Mouse (Mus musculus) midbrain, embryonic 12.5 days (tissue): ENCODE measurements around the gene Col4a3bp. TPM values are rescaled to one million over a fixed set of nuclear protein-coding genes. Genes with fewer than 3 reads are reported as not detected.

ENCODE experiments used
- ATAC-seq: fragments of 200-750 bp; cut with Nextera tagmentation; 2 replicates; pipeline ENCODE4 v1.8.0; 2017; ENCODE audit warnings: low read depth, moderate TSS enrichment, moderate library complexity; ENCODE audit not compliant: low FRiP score
- H3K27ac ChIP-seq: fragments of 300-500 bp; sonication (generic); replicated peaks from 2 replicates; pipeline ENCODE4 v1.5.1; 2016; ENCODE audit warnings: mild to moderate bottlenecking
- H3K27me3 ChIP-seq: fragments of 300-500 bp; sonication (generic); 2 replicates; pipeline ENCODE4 v1.6.1; 2016; ENCODE audit warnings: mild to moderate bottlenecking
- H3K36me3 ChIP-seq: fragments of 300-500 bp; sonication (generic); 2 replicates; pipeline ENCODE4 v1.6.1; 2016
- H3K4me1 ChIP-seq: fragments of 300-500 bp; sonication (generic); 2 replicates; pipeline ENCODE4 v1.6.1; 2016
- H3K4me2 ChIP-seq: fragments of 300-500 bp; sonication (generic); replicated peaks from 2 replicates; pipeline ENCODE4 v1.6.1; 2016; ENCODE audit warnings: mild to moderate bottlenecking, moderate library complexity
- H3K4me3 ChIP-seq: fragments of 300-500 bp; sonication (generic); 2 replicates; pipeline ENCODE4 v1.5.1; 2016; ENCODE audit warnings: mild to moderate bottlenecking
- H3K9ac ChIP-seq: fragments of 300-500 bp; sonication (generic); replicated peaks from 2 replicates; pipeline ENCODE4 v1.6.1; 2016; ENCODE audit warnings: mild to moderate bottlenecking, moderate library complexity
- H3K9me3 ChIP-seq: fragments of 300-500 bp; sonication (generic); 2 replicates; pipeline ENCODE4 v1.6.1; 2016; ENCODE audit warnings: mild to moderate bottlenecking
- WGBS: fragments of 180-500 bp; shearing (Covaris S2); methylation state at CpG from one replicate; pipeline ENCODE4 v1.1.7; 2016; 5-methylcytosine and 5-hydroxymethylcytosine counted together
- polyA plus RNA-seq: library from polyadenylated mRNA; unstranded; fragments of >200 nt; fragmentation: Nextera tagmentation; extraction: Ambion mirVana; gene quantifications from 2 replicates; pipeline ENCODE4 v1.2.1, GENCODE M21; 2016

The Col4a3bp gene
- polyA plus RNA-seq, 1 experiment from 2014 or later: 8.6 TPM

GRCm38 (mm10) chr13:96593621-96594020, 51.2 kb downstream of the Col4a3bp start:
- Histone ChIP-seq H3K36me3 (no peaks in the 10 kb centered on the region), H3K27me3 (no peaks in the 10 kb centered on the region), H3K9ac (no peak overlapping the region), H3K4me3 (no peak overlapping the region), H3K9me3 (no peaks in the 10 kb centered on the region), H3K27ac (no peak overlapping the region), H3K4me2 (no peak overlapping the region), H3K4me1 (0 out of 2 replicates have a peak, but pooled peaks cover 1% of the 10 kb centered on the region)
- ATAC-seq: no peak
- 6% methylated on average over 1 of the region's 1 CpGs for WGBS

GRCm38 (mm10) chr13:96594070-96594469, 51.7 kb downstream of the Col4a3bp start:
- Histone ChIP-seq H3K9ac (no peak overlapping the region), H3K9me3 (no peaks in the 10 kb centered on the region), H3K4me1 (no peaks in the 10 kb centered on the region), H3K4me3 (no peak overlapping the region), H3K27ac (no peak overlapping the region), H3K27me3 (no peaks in the 10 kb centered on the region), H3K36me3 (no peaks in the 10 kb centered on the region), H3K4me2 (no peak overlapping the region)
- WGBS: 84% methylated on average over 4 of the region's 4 CpGs
- ATAC-seq: no peak

GRCm38 (mm10) chr13:96599182-96599581, 56.8 kb downstream of the Col4a3bp start:
- WGBS: 91% methylated on average over 9 of the region's 9 CpGs
- H3K9me3 ChIP-seq: no peaks in the 10 kb centered on the region
- no peak overlapping the region for H3K9ac ChIP-seq
- no peak overlapping the region for H3K4me3 ChIP-seq
- no peak overlapping the region for H3K27ac ChIP-seq
- ATAC-seq: no peak
- no peaks in the 10 kb centered on the region for H3K27me3 ChIP-seq
- no peaks in the 10 kb centered on the region for H3K36me3 ChIP-seq
- no peak overlapping the region for H3K4me2 ChIP-seq
- no peaks in the 10 kb centered on the region for H3K4me1 ChIP-seq

GRCm38 (mm10) chr13:96604242-96604641, 61.8 kb downstream of the Col4a3bp start:
- Histone ChIP-seq H3K27ac (no peak overlapping the region), H3K4me1 (no peaks in the 10 kb centered on the region), H3K9me3 (no peaks in the 10 kb centered on the region), H3K36me3 (peaks cover 15% of the 10 kb centered on the region), H3K4me2 (no peak overlapping the region), H3K27me3 (no peaks in the 10 kb centered on the region), H3K4me3 (no peak overlapping the region), H3K9ac (no peak overlapping the region)
- ATAC-seq: no peak
- WGBS: 99% methylated on average over 2 of the region's 2 CpGs

- Histone ChIP-seq H3K27ac (no peak overlapping the region), H3K4me2 (no peak overlapping the region), H3K9ac (no peak overlapping the region), H3K36me3 (peaks cover 3% of the 10 kb centered on the region; the same call in 1 of the 2 replicates), H3K4me1 (no peaks in the 10 kb centered on the region), H3K9me3 (no peaks in the 10 kb centered on the region), H3K27me3 (no peaks in the 10 kb centered on the region), H3K4me3 (no peak overlapping the region)
- WGBS: 92% methylated on average over 3 of the region's 3 CpGs
- no peak for ATAC-seq
Measured at GRCm38 (mm10) chr13:96614615-96615014, 72.2 kb downstream of the Col4a3bp start.

- no peak for ATAC-seq
- no peak overlapping the region for H3K27ac ChIP-seq
- no peak overlapping the region for H3K4me2 ChIP-seq
- H3K9me3 ChIP-seq: no peaks in the 10 kb centered on the region
- no peaks in the 10 kb centered on the region for H3K4me1 ChIP-seq
- 0 out of 2 replicates have a peak, but pooled peaks cover 3% of the 10 kb centered on the region for H3K36me3 ChIP-seq
- H3K9ac ChIP-seq: no peak overlapping the region
- no peaks in the 10 kb centered on the region for H3K27me3 ChIP-seq
- H3K4me3 ChIP-seq: no peak overlapping the region
- 85% methylated on average over 1 of the region's 1 CpGs for WGBS
Measured at GRCm38 (mm10) chr13:96620891-96621290, 78.5 kb downstream of the Col4a3bp start.

- no peak for ATAC-seq
Measured at GRCm38 (mm10) chr13:96630396-96630795, 88.0 kb downstream of the Col4a3bp start.

GRCm38 (mm10) chr13:96644168-96644567, 101.8 kb downstream of the Col4a3bp start:
- no peaks in the 10 kb centered on the region for H3K9me3 ChIP-seq
- H3K4me3 ChIP-seq: no peak overlapping the region
- H3K27ac ChIP-seq: no peak overlapping the region
- H3K4me1 ChIP-seq: no peaks in the 10 kb centered on the region
- H3K27me3 ChIP-seq: no peaks in the 10 kb centered on the region
- no peak overlapping the region for H3K4me2 ChIP-seq
- 83% methylated on average over 2 of the region's 2 CpGs for WGBS
- ATAC-seq: no peak
- H3K9ac ChIP-seq: no peak overlapping the region
- peaks cover 18% of the 10 kb centered on the region for H3K36me3 ChIP-seq

More at GRCm38 (mm10) chr13:96630396-96630795, 88.0 kb downstream of the Col4a3bp start:
- H3K9ac ChIP-seq: no peak overlapping the region
- no peak overlapping the region for H3K27ac ChIP-seq
- no peak overlapping the region for H3K4me2 ChIP-seq
- 95% methylated on average over 4 of the region's 4 CpGs for WGBS
- no peaks in the 10 kb centered on the region for H3K27me3 ChIP-seq
- H3K4me3 ChIP-seq: no peak overlapping the region
- H3K9me3 ChIP-seq: no peaks in the 10 kb centered on the region
- no peaks in the 10 kb centered on the region for H3K4me1 ChIP-seq
- peaks cover 20% of the 10 kb centered on the region for H3K36me3 ChIP-seq

GRCm38 (mm10) chr13:96645822-96646221, 103.4 kb downstream of the Col4a3bp start:
- Histone ChIP-seq H3K4me2 (no peak overlapping the region), H3K36me3 (peaks cover 30% of the 10 kb centered on the region), H3K4me1 (no peaks in the 10 kb centered on the region), H3K27me3 (no peaks in the 10 kb centered on the region), H3K9ac (no peak overlapping the region), H3K9me3 (no peaks in the 10 kb centered on the region), H3K27ac (no peak overlapping the region), H3K4me3 (no peak overlapping the region)
- WGBS: 55% methylated on average over 5 of the region's 5 CpGs
- no peak for ATAC-seq

- H3K4me2 ChIP-seq: no peak overlapping the region
- H3K27ac ChIP-seq: no peak overlapping the region
- ATAC-seq: no peak
- H3K36me3 ChIP-seq: peaks cover 92% of the 10 kb centered on the region
- H3K4me3 ChIP-seq: no peak overlapping the region
- H3K9me3 ChIP-seq: no peaks in the 10 kb centered on the region
- 92% methylated on average over 9 of the region's 9 CpGs for WGBS
- H3K27me3 ChIP-seq: no peaks in the 10 kb centered on the region
- no peak overlapping the region for H3K9ac ChIP-seq
- no peaks in the 10 kb centered on the region for H3K4me1 ChIP-seq
Measured at GRCm38 (mm10) chr13:96653041-96653440, 110.6 kb downstream of the Col4a3bp start.

GRCm38 (mm10) chr13:96656673-96657072, 114.3 kb downstream of the Col4a3bp start:
- Histone ChIP-seq H3K36me3 (peaks cover 88% of the 10 kb centered on the region), H3K27me3 (no peaks in the 10 kb centered on the region), H3K4me1 (peaks cover 7% of the 10 kb centered on the region), H3K4me3 (no peak overlapping the region), H3K9me3 (no peaks in the 10 kb centered on the region), H3K4me2 (no peak overlapping the region), H3K27ac (no peak overlapping the region), H3K9ac (no peak overlapping the region)
- WGBS: 86% methylated on average over 1 of the region's 1 CpGs
- ATAC-seq: no peak

GRCm38 (mm10) chr13:96658936-96659335, 116.5 kb downstream of the Col4a3bp start:
- Histone ChIP-seq H3K4me3 (no peak overlapping the region), H3K36me3 (peaks cover 90% of the 10 kb centered on the region), H3K4me1 (peaks cover 7% of the 10 kb centered on the region), H3K9me3 (no peaks in the 10 kb centered on the region), H3K4me2 (no peak overlapping the region), H3K27me3 (no peaks in the 10 kb centered on the region), H3K27ac (no peak overlapping the region), H3K9ac (no peak overlapping the region)
- WGBS: 92% methylated on average over 7 of the region's 7 CpGs
- ATAC-seq: no peak
